Mouse (Mus musculus) naive thymus-derived CD4-positive, alpha-beta T cell, adult 5 months (primary cell): ENCODE results near the gene Sel1l3. TPM values are rescaled to one million over a fixed set of nuclear protein-coding genes. Genes with fewer than 3 reads are reported as not detected.

ENCODE experiments used
- polyA plus RNA-seq: library from polyadenylated mRNA; unstranded; fragments of 100-300 nt; shearing (Covaris generic); gene quantifications from one replicate; pipeline ENCODE4 v1.2.1, GENCODE M21; 2017

Gene Sel1l3
- not detected for polyA plus RNA-seq

GRCm38 (mm10) chr5:53213711-53214352, at the start of gene Sel1l3:
TSS of gene Sel1l3 (minus strand) at chr5:53213927.

Other genes starting within 250 kb of the Sel1l3 start
- not detected for gene Slc34a2, start 175.8 kb downstream of the Sel1l3 start, polyA plus RNA-seq
- gene Smim20, start 53.2 kb upstream of the Sel1l3 start, polyA plus RNA-seq, result 38.3 TPM